Mouse (Mus musculus) induced T-regulatory cell, adult 2 months (primary cell): ENCODE measurements around the gene Ajm1.

ENCODE experiments used
- DNase-seq: peaks from one replicate; pipeline ENCODE4 v3.0.0-alpha.2; 2012; ENCODE audit warnings: low read depth

The Ajm1 gene

DNA sequence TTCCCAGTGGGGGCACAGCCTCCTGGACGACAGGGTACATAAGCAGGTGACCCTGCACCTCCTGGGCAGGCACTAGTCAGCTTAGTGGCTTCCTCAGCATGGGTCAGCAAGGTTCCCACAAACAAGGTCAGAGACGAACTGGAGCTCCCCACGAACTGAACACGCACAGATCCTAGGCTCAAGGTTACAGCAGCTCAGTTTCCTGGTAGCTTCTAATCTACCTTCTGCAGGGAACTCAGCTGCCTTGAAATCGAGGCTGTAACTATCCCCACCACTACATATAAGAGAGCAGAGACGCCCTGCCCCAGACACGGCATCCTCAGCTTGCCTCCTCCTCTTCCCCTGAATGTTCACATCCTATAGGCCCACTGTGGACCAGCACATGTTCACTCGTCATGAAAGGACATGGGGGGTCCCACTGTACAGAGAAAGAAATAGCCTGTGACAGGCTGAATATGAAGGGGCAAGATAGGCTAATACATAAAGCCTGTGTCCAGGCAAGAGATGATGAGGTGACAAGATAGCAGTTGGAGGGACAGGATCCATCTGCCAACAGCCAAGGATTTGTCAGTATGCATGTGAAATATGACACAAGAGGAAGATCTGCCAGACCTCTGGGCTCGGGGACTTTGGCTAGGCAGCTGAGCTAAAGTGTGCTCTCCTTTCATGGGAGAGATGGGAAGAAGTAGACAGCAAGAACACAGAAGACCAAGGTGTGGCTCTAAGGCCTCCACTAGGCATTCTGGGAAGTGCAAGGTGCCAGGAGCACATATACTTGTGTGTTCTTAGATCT, 54.9 kb downstream of the Ajm1 start:
- no peak for DNase-seq
